Mouse (Mus musculus) gastrocnemius, postnatal 14 days (tissue): ENCODE measurements around the gene 4930558K02Rik. TPM values are rescaled to one million over a fixed set of nuclear protein-coding genes. Genes with fewer than 3 reads are reported as not detected.

Source experiments
- DNase-seq: peaks from one replicate; pipeline ENCODE4 v3.0.0; 2021; ENCODE audit warnings: mixed read lengths
- intact Hi-C: fragments of 180-260 bp; cut with DNase I; formaldehyde crosslinking; loops from one replicate; pipeline ENCODE4 v1.15.1; 2025; ENCODE audit warnings: low total_unique reads
- total RNA-seq, 2 experiments: library from RNA; stranded (reverse); gene quantifications; 2 replicates each; pipeline ENCODE4 v1.2.3; 2021

The 4930558K02Rik gene
- total RNA-seq, 2 experiments from 2014 or later, result not detected

- DNase-seq, result no peak
- intact Hi-C loops, result no loop called here
Measured at GRCm38 (mm10) chr1:161916036-161916435, 63.4 kb downstream of the 4930558K02Rik start.

- intact Hi-C loops, result no loop called here
- DNase-seq, result no peak
Measured at GRCm38 (mm10) chr1:161913648-161913984, 65.8 kb downstream of the 4930558K02Rik start.

- no peak for DNase-seq
- intact Hi-C loops, result no loop called here
Measured at GRCm38 (mm10) chr1:161912940-161913647, 66.3 kb downstream of the 4930558K02Rik start.

DNA sequence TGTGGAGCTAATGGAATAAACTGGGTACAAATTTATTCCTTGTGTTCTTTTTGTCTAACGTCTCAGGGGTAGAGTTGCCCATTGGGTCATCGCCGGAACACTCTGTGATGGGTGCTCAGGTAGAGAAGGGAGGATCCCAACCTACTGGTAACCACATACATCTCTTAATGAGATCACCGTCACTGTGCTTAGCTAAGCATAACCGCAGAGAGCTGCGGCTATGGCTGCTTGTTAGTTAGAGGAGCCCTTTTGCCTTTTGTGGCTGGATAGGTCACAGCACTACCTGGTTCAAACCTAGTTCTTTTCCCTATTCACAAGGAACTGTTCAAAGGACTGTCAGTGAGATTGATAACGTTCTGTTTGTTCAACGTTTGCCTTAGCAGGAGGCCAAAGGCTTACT, 70.4 kb downstream of the 4930558K02Rik start:
- no peak for DNase-seq
- intact Hi-C loops, result no loop called here

DNA sequence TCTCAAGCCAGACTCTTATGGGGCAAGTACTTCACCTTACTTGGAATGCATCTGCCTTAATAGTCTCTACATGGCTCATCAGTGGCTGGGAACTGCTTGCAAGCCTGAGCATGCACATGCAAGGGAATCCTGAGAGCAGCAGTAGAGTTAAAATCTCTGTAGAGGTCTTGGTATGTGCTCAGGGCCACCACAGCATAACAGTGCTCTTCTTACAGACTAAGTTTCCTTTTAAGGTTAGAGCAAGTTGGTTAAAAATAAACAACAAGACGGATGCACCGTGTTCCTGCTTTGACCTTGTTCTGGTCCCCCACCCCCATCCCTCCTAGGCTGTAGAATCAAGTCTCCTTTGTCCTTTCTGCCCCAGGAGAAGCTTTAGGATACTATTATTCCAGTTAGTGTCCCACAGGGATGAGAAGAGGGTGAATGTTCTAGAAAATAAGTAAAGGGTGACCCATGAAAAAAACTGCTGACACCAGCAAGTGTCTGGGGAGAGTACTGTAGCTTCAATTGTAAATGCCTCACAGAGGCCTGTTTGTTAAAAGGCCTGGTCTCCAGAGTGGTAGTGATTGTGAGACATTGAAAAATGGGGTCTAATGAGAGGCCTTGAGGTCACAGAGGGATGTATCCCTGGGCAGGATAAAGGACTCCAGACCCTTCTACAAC, 71.5 kb downstream of the 4930558K02Rik start:
- DNase-seq, result no peak
- intact Hi-C loops, result no loop called here

DNA sequence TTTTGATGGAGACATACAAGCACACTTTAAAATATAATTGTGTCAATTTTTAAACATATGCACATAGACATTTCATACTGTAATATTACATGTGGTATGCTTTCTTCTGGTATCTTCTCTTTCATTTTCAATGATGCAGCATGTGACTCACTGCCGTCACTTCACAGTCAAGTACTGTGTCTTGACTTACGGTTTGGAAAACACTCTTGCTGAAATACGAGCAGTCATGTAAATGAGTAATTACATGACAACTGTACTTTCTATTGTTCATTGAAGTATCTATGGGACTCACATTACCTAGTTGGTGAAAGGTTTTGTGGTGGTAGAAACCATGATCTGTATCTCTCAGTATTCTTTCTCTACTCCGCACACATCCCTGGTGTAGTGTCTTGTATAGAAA, 72.3 kb downstream of the 4930558K02Rik start:
- no peak for DNase-seq
- intact Hi-C loops, result no loop called here

- no peak for DNase-seq
- intact Hi-C loops, result no loop called here
Measured at GRCm38 (mm10) chr1:161902692-161903452, 76.6 kb downstream of the 4930558K02Rik start.

DNA sequence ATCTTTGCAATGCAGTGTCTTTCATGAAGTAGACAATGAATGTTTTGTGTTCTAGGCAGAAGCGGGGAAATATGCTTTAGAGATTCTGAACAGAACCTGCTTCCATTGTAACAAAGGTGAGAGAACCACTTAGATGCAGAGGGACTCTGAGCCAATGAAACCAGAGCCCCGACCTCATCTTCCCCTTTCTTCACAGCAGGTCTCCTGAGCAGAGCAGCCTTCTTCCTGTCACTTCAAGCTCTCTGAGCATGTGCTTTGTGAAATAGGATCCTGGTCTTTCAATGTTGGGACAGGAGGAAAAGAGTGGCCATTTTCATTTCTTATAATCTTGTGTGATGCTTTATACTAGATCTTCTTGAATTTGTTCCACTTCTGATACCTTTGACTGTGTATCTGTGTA, 79.3 kb downstream of the 4930558K02Rik start:
- intact Hi-C loops, result no loop called here
- DNase-seq, result no peak

- DNase-seq, result no peak
- intact Hi-C loops, result no loop called here
Measured at GRCm38 (mm10) chr1:161897235-161897634, 82.2 kb downstream of the 4930558K02Rik start.

GRCm38 (mm10) chr1:161896130-161896529, 83.3 kb downstream of the 4930558K02Rik start:
- DNase-seq, result no peak
- intact Hi-C loops, result no loop called here

- DNase-seq, result no peak
- intact Hi-C loops, result no loop called here
Measured at GRCm38 (mm10) chr1:161895014-161895413, 84.4 kb downstream of the 4930558K02Rik start.

DNA sequence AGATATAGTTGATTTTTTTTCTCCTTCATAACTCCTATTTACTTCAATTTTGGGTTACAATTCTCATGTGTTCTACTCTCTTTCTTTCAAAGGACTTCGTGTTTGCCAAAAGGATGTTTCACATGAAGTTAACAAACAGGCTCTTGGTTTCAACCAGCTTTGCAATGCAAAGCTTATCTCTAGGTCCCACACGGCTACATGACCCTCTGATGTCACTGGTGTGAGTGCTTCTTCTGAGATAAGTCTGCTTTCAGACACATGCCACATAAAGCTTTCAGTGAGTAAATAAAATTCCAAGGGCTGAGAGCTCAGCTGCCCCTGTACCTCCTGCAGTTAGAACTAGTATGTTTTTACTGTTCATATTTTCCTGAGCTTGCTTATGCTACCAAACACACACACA, 84.9 kb downstream of the 4930558K02Rik start:
- intact Hi-C loops, result no loop called here

DNA sequence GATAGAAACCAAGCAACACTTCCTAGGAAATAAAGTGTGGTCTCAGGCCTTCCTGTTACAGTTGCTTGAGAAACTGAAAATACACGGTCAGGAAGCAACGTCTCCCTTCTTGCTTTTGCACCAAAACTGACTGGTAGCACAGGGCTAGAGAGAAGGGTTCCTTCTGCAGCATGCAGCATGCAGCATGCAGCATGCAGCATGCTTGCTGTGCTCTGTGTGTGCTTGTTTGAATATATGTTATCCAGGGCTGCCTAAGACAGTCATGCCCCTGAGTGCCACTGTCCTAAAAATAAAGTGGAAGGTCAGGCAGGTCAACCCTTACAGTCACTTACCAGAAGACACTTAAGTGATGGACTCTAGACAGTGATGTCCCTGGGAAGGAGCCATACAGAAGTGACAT, 85.3 kb downstream of the 4930558K02Rik start:
- intact Hi-C loops, result no loop called here

More for the DNA sequence above, 84.9 kb downstream of the 4930558K02Rik start:
- DNase-seq, result no peak

More for the DNA sequence above, 85.3 kb downstream of the 4930558K02Rik start:
- no peak for DNase-seq

Other genes starting within 250 kb of the 4930558K02Rik start
- gene Fasl, start 191.1 kb downstream of the 4930558K02Rik start, total RNA-seq, result not detected
- 10 to 100 TPM in 1 of 2 experiments, 1 to 10 TPM in 1; 8.1 to 10.3 TPM for gene Suco, start 103.0 kb downstream of the 4930558K02Rik start, total RNA-seq
- 10 to 100 TPM; 17.2 to 19.4 TPM for gene Pigc, start 10.4 kb downstream of the 4930558K02Rik start, total RNA-seq